Mouse (Mus musculus): ENCODE data around the gene Megf11. TPM values are rescaled to one million over a fixed set of nuclear protein-coding genes. Genes with fewer than 3 reads are reported as not detected.

The Megf11 gene
- 0.09 and 0.43 TPM in 2 replicates for polyA plus RNA-seq (2011; ENCODE audit: insufficient read length, low read depth, missing spikeins)

- no peak for TF ChIP-seq POLR2A (IDR thresholded peaks at IDR 0.05; ENCODE audit: low read depth, low read length)
- TF ChIP-seq CTCF (IDR thresholded peaks at IDR 0.05; ENCODE audit: borderline replicate concordance, insufficient read depth, low read length), result no peak
- Histone ChIP-seq H3K27ac (ENCODE audit: insufficient read depth, low read length) (no peak within 1 kb of the TSS), H3K4me1 (ENCODE audit: control insufficient read depth, insufficient read depth, low read length) (no peaks in the 10 kb centered on the region), H3K4me3 (ENCODE audit: insufficient read depth, low read length) (peak within 1 kb of the TSS; percentile 17)
Measured at GRCm38 (mm10) chr9:64385511-64386465, at the start of gene Megf11. Megf11 (plus strand) TSS chr9:64385626.

GRCm38 (mm10) chr9:64335825-64336224 is 49.6 kb upstream of the Megf11 start:
- Histone ChIP-seq H3K27ac (ENCODE audit: insufficient read depth, low read length) (no peak overlapping the region), H3K4me1 (ENCODE audit: control insufficient read depth, insufficient read depth, low read length) (peaks cover 2% of the 10 kb centered on the region; the same call in 1 of the 2 replicates), H3K4me3 (ENCODE audit: insufficient read depth, low read length) (no peak overlapping the region)
- TF ChIP-seq POLR2A (IDR thresholded peaks at IDR 0.05; ENCODE audit: low read depth, low read length) (no peak), CTCF (IDR thresholded peaks at IDR 0.05; ENCODE audit: borderline replicate concordance, insufficient read depth, low read length) (no peak)

DNA sequence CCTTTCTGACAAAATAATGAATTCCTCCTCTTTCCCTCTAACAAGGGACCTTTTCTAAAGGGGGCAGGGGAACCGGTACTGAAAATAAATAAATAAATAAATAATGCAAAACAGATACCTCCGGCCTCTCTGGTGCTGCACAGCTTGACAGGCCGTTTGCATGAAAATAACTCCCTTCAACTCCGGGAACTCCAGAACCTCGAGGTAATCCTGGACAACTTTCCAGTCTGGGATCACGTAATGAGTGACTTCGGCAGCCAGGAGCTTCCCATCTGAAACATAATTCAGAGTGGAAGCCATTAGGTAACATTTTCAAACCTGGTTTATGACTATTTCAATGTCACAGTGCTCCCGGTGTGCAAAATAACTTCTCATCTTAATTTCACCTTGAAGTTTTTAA is 46.1 kb upstream of the Megf11 start:
- TF ChIP-seq CTCF (IDR thresholded peaks at IDR 0.05; ENCODE audit: borderline replicate concordance, insufficient read depth, low read length) (no peak), POLR2A (IDR thresholded peaks at IDR 0.05; ENCODE audit: low read depth, low read length) (no peak)
- Histone ChIP-seq H3K4me3 (ENCODE audit: insufficient read depth, low read length) (0 out of 2 replicates have a peak overlapping the region, but pooled peaks have one; percentile 56), H3K27ac (ENCODE audit: insufficient read depth, low read length) (no peak overlapping the region), H3K4me1 (ENCODE audit: control insufficient read depth, insufficient read depth, low read length) (peaks cover 2% of the 10 kb centered on the region; the same call in 1 of the 2 replicates)

DNA sequence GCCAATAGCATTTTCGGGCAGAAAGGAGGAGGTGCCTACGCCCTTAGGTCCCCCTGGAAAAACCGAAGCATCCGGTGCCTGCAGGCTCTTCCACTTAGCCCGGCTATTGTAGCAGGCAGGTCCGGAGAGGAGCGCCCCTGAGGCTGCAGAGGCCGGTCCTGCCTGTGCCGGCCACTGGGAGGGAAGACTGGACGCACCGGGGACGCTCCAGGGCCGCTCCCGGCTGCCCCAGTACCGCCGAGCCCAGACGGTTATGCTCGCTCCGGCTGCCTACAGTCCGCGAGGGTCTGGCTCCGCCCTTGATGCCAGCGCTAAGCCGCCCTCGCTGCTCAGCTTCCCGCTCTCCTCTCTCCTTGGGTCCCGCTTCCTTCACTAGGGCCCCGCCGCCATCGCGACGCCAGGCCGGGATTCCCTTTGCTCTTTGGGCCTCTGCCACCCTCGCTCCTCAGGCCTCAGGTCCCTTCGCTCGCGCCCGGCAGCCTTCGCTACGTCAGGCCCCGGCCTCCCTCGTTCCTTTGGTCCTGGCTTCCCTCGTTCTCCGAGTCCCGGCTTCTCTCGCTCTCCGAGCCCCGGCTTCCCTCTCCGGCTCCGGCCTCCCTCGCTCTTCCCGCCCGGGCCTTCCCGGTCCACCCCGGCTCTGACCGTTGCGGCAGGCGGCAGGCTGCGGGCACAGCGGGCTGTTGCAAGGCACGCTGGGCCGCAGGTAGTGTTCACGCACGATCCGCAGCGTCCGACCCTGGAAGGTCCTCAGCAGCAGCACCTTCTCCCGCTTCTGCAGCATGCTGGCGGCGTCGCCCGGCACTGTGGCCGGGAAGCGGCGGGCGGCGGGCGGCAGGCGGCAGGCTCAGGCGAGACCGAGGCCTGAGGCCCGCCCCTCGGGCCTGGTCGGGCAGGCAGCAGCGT is 44.8 kb upstream of the Megf11 start:
- H3K4me1 ChIP-seq (ENCODE audit: control insufficient read depth, insufficient read depth, low read length), result peaks cover 2% of the 10 kb centered on the region; the same call in 1 of the 2 replicates
- H3K4me3 ChIP-seq (ENCODE audit: insufficient read depth, low read length), result peak overlapping the region; percentile 56
- peak overlapping the region; percentile 93 for H3K27ac ChIP-seq (ENCODE audit: insufficient read depth, low read length)
- TF ChIP-seq CTCF (IDR thresholded peaks at IDR 0.05; ENCODE audit: borderline replicate concordance, insufficient read depth, low read length) (no peak), POLR2A (IDR thresholded peaks at IDR 0.05; ENCODE audit: low read depth, low read length) (peak; percentile 81)

- peak within 1 kb of the TSS; percentile 93 for H3K27ac ChIP-seq (ENCODE audit: insufficient read depth, low read length)
- peak within 1 kb of the TSS; percentile 56 for H3K4me3 ChIP-seq (ENCODE audit: insufficient read depth, low read length)
- no peak for TF ChIP-seq CTCF (IDR thresholded peaks at IDR 0.05; ENCODE audit: borderline replicate concordance, insufficient read depth, low read length)
- peaks cover 2% of the 10 kb centered on the region; the same call in 1 of the 2 replicates for H3K4me1 ChIP-seq (ENCODE audit: control insufficient read depth, insufficient read depth, low read length)
Measured at GRCm38 (mm10) chr9:64341254-64341566, 44.2 kb upstream of the Megf11 start, which contains the start of gene Dis3l. Dis3l (minus strand) TSS chr9:64341288.

DNA sequence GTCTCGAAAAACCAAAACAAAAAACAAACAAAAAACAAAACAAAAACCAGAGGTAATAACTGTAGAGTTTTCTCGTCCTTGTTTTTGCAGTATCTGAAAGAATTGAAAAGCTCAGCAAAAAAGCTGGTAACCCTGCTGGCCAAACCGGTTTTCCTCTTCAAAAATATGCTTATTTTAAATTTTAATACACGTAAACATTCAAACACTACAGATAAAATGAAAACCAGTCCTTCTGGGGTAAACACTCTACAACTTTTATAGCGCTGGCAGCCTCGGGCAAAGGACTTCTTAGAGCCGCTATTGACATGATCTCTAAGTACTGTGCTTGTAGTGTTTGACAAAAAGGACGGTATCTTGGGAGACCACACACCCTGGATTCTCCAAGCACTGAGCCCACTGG is 43.8 kb upstream of the Megf11 start:
- TF ChIP-seq CTCF (IDR thresholded peaks at IDR 0.05; ENCODE audit: borderline replicate concordance, insufficient read depth, low read length), result no peak
- TF ChIP-seq POLR2A (IDR thresholded peaks at IDR 0.05; ENCODE audit: low read depth, low read length), result no peak
- Histone ChIP-seq H3K27ac (ENCODE audit: insufficient read depth, low read length) (no peak overlapping the region), H3K4me1 (ENCODE audit: control insufficient read depth, insufficient read depth, low read length) (peaks cover 2% of the 10 kb centered on the region; the same call in 1 of the 2 replicates), H3K4me3 (ENCODE audit: insufficient read depth, low read length) (no peak overlapping the region; the same call in 1 of the 2 replicates)

- Histone ChIP-seq H3K4me3 (ENCODE audit: insufficient read depth, low read length) (no peak overlapping the region), H3K4me1 (ENCODE audit: control insufficient read depth, insufficient read depth, low read length) (peaks cover 2% of the 10 kb centered on the region; the same call in 1 of the 2 replicates), H3K27ac (ENCODE audit: insufficient read depth, low read length) (no peak overlapping the region)
- TF ChIP-seq CTCF (IDR thresholded peaks at IDR 0.05; ENCODE audit: borderline replicate concordance, insufficient read depth, low read length), result no peak
Measured at GRCm38 (mm10) chr9:64343656-64344055, 41.8 kb upstream of the Megf11 start.

GRCm38 (mm10) chr9:64345931-64346330 is 39.5 kb upstream of the Megf11 start:
- no peak overlapping the region for H3K4me3 ChIP-seq (ENCODE audit: insufficient read depth, low read length)
- no peak overlapping the region for H3K27ac ChIP-seq (ENCODE audit: insufficient read depth, low read length)
- TF ChIP-seq CTCF (IDR thresholded peaks at IDR 0.05; ENCODE audit: borderline replicate concordance, insufficient read depth, low read length), result no peak
- no peak for TF ChIP-seq POLR2A (IDR thresholded peaks at IDR 0.05; ENCODE audit: low read depth, low read length)
- no peaks in the 10 kb centered on the region for H3K4me1 ChIP-seq (ENCODE audit: control insufficient read depth, insufficient read depth, low read length)

DNA sequence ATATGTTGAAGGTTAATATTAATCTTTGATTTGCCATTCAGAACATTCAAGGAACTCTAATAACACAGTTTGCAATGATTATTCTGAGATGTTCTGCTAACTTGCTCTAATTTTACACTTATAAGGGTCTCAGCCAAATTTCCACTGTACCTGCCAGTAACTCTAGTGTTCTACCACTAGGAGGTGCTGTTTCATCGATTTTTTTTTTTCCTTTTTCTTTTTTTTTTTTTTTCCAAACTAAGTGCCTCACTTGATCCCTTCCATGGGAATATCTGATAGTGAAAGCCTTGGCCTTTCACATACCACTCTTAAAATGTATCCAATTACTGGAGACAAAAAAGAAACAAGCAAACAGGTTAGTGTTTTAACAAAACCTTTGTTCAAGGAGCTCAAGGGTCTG is 38.0 kb upstream of the Megf11 start:
- no peak overlapping the region for H3K4me3 ChIP-seq (ENCODE audit: insufficient read depth, low read length)
- no peaks in the 10 kb centered on the region for H3K4me1 ChIP-seq (ENCODE audit: control insufficient read depth, insufficient read depth, low read length)
- TF ChIP-seq CTCF (IDR thresholded peaks at IDR 0.05; ENCODE audit: borderline replicate concordance, insufficient read depth, low read length), result no peak
- no peak for TF ChIP-seq POLR2A (IDR thresholded peaks at IDR 0.05; ENCODE audit: low read depth, low read length)
- no peak overlapping the region for H3K27ac ChIP-seq (ENCODE audit: insufficient read depth, low read length)
